Mouse (Mus musculus) right cerebral cortex, postnatal 25 days (tissue): ENCODE measurements around the gene Zdhhc22.

Experiments
- DNase-seq: peaks from one replicate; pipeline ENCODE4 v3.0.0; 2022

The Zdhhc22 gene

GRCm38 (mm10) chr12:86994776-86995175, 4.5 kb upstream of the Zdhhc22 start:
- DNase-seq, result no peak

GRCm38 (mm10) chr12:86994166-86994565, 3.9 kb upstream of the Zdhhc22 start:
- no peak for DNase-seq

- no peak for DNase-seq
Measured at GRCm38 (mm10) chr12:86990755-86991110, 503 bp upstream of the Zdhhc22 start.

DNA sequence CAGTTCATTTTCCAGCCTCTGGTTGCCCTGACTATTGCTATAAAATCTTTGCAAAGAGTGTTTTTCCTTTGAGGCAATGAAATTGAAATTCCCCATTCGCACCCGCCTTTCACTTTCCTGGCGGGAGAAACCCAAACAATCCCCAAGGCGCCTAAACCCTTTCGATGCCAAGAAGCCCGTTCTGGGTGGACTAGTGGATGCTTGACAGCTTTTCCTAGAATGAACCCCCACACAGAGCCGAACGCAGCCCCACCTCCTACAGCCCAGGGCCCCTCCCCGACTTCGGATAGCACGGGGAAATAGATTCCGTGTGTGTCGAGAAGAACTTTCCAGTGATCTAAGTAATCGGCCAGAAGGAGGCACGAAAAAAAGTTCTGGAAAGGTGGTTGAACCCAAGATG, 852 bp downstream of the Zdhhc22 start:
- DNase-seq, result no peak

DNA sequence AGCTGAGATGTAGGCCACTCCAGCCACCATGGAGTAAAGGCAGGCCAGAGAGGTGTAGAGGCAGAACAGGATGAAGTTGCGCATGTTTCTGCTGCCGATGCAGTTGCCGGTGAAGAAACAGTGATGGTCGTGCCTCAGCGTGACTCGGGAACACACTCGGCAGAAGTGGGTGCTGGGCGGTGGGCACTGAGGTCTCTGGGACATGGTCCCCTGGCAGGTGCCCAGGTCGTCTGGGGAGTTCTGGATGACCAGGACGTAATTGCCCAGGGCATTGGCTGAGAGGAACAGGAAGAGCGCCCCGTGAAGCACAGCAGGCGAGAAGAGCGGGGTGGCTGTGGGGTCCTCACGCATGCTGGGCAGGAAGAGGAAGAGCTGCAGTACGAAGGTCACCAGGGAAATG, 2.0 kb downstream of the Zdhhc22 start:
- no peak for DNase-seq

- DNase-seq, result no peak
Measured at GRCm38 (mm10) chr12:86986562-86986961, 3.7 kb downstream of the Zdhhc22 start.

DNA sequence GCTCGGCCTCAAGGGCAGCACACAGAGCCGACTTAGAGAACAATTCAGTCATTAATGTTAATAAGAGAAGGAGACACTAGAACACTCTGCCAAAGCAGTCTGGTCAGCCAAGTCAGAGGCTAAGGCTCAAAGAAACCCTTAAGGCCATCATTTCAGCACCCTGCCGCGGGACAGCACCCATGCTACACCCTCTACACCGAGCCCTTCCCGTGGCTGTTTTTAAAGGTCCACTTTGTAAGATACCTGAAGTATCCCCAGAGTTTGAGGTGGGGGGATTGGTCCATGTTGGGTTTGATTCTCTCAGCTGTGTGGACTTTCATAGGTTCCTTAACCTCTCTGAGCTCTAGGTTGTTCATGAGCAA, 6.1 kb downstream of the Zdhhc22 start:
- no peak for DNase-seq

- no peak for DNase-seq
Measured at GRCm38 (mm10) chr12:86983470-86984193, 6.6 kb downstream of the Zdhhc22 start.

DNA sequence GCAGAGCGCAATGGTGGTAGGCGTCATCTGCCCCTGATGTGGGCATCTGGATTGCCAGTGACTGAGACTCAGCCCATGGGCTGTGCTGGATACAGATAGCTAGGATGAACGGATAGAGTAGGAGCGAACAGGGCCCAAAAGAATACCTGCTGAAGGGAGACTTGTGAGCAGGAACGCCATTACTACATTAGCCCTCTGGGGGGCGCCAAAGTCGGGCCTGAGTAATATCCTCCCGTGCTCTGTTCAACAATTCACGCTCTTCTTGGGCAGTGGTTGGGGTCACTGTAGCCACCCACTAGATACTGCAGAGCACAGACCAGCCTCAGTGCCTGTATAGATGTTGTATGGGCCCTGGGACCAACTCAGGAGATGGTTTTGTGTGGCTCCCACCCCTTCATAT, 9.1 kb downstream of the Zdhhc22 start:
- DNase-seq, result no peak

- peak; percentile 84 for DNase-seq
Measured at GRCm38 (mm10) chr12:86977833-86978232, 12.4 kb downstream of the Zdhhc22 start.

GRCm38 (mm10) chr12:86976511-86977168, 13.6 kb downstream of the Zdhhc22 start:
- no peak for DNase-seq

DNA sequence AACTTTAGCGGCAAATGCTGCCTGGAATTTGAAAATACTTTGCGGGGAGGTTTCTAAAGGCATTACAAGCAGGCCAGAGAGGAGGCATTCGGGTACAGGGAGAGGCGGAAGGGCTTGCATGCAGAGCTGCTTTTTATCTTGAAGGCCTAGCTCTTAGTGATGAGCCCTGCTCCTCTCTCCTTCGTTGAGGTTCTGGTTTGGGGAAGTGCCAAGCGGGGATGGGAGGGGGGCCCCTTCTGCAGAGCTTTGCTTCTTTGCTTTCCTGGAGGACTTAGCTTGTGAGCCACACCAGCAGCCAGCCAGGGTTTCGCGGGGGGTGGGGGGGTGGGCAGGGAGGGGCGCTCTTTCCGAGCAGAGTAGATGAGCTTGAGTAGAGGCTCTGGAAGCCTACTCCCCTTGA, 14.5 kb downstream of the Zdhhc22 start:
- no peak for DNase-seq

DNA sequence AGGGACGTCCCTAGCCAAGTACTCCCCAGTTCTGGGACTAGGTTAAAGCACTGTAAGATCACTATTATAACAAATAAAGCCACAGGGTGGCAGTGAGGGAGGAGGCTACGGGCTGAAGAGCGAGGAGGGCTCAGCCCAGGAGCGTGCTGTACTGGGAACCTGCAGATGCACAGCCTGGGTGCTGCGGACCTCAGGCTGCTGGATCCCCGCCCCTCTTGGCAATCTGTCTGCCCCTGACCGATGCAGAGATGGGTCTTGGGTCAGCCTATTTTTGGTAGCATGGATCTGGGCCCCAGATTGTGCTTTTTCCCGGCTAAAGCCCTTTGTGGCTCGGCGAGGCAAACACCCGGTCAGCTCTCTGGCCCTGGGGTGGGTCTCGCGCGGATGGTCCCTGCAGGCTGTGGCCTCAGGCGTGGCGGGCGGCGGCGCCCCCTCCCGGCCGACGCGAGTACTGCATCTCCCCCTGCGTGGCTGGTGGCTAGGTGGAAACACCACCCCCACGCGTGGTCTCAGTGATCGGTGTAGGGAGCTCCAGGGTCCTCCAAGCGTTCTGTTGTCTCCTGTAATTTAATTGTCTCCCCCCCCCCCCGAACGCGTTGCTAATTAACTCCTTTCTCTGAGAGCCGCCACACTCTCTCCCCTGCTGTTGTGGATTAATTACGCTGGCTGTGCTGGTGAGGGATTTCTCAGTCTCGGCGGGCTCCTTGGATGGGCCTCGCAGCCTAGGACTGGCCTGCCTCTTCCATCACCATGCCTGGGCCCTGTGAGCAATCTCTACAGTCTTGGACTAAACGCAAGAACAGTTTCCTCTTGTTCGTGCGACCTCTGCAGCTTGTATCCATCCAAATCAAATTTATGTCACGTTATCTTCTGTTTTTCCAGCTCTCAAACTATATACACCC, 15.6 kb downstream of the Zdhhc22 start:
- DNase-seq, result no peak

GRCm38 (mm10) chr12:86973706-86974105, 16.5 kb downstream of the Zdhhc22 start:
- DNase-seq, result peak; percentile 69

DNA sequence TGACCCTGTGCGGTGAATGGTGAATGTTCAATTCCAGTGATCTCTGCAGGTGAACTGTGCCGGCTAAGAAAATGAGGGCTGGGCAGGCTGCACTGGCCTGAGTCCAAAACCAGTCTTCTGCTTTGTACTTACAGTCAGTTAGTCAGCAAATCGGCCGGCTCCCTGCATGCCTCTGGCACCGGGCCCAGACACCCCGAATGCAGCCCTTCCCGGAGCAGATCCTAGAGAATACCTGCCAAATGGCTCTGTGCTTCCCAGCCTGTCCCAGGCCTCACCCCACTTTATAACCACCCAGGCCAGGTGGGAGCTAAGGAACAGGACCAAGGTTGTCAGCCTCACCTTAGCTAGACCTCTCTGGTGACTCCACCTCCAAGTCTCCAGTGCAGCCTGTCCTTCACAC, 17.0 kb downstream of the Zdhhc22 start:
- no peak for DNase-seq

DNA sequence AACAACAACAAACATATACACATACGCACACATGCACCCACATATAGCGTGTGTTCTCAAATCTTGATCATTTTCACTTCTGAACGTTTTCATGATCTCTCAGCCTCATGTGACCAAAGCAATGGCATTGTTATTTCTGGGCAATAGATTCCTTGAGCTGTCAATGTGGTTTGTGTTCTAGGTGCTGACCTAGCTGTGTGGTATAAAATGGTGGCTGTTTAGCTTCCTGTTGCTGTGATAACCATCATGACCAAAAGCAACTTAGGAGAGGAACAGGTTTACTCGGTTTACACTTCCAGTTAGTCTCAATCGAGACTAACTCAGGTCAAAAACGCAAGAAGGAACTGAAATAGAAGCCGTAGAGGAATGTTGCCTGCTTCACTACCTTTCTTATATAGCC, 19.1 kb downstream of the Zdhhc22 start:
- DNase-seq, result no peak

GRCm38 (mm10) chr12:86969220-86969601, 21.0 kb downstream of the Zdhhc22 start:
- no peak for DNase-seq

GRCm38 (mm10) chr12:86968468-86969219, 21.6 kb downstream of the Zdhhc22 start:
- peak; percentile 72 for DNase-seq

- DNase-seq, result no peak
Measured at GRCm38 (mm10) chr12:86965237-86965799, 24.9 kb downstream of the Zdhhc22 start.

DNA sequence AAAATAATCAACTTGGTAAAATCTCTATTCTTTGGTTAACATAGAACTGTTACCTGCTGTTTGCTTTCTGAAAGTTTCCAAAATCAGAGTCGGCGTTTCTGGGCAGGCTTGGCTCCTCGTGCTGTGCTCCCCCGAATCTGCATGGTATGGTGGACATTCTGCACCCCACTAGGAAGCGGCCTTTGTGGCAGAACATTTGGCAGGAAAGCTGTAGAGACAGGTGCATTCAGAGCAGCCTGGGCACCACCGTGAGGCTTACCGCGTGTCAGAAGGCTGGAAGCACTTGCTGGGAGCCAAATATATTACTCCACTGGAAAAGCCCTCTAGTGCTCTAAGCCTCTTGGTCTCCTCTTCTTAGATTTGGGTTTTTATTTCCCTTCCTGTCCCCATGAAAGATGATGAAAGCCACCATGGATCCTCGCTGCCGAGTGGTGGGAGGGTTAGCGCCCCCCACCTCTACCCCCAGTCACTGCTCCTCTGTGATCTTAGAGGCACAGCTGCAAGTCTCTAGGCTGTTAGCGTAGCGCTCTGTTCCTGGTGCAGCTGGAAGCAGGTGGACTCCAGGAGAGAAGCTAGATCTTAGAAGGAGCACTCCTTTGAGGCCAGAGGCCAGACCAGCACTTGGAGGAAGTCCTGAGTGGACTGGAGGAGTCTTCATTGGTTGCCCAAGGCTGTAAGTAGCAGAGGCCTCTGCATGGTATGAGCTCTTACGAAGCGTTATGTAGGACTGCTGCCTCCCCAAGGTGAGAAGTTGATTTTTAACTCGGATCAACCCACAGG, 25.8 kb downstream of the Zdhhc22 start:
- no peak for DNase-seq

- DNase-seq, result no peak
Measured at GRCm38 (mm10) chr12:86961589-86962344, 28.5 kb downstream of the Zdhhc22 start.
